Mouse (Mus musculus) limb, embryonic 13.5 days (tissue): ENCODE results near the gene Olfr1107. TPM values are rescaled to one million over a fixed set of nuclear protein-coding genes. Genes with fewer than 3 reads are reported as not detected.

Source experiments
- ATAC-seq: fragments of 200-750 bp; cut with Nextera tagmentation; 2 replicates; pipeline ENCODE4 v1.8.0; 2017; ENCODE audit warnings: low read depth, moderate number of reproducible peaks, moderate TSS enrichment; ENCODE audit not compliant: low FRiP score
- H3K27ac ChIP-seq: fragments of 300-500 bp; sonication (generic); 2 replicates; pipeline ENCODE4 v1.5.1; 2015; ENCODE audit warnings: inconsistent platforms, mild to moderate bottlenecking, moderate library complexity
- H3K27me3 ChIP-seq: fragments of 300-500 bp; sonication (generic); 2 replicates; pipeline ENCODE4 v1.6.1; 2015; ENCODE audit warnings: mild to moderate bottlenecking, inconsistent platforms
- H3K36me3 ChIP-seq: fragments of 300-500 bp; sonication (generic); 2 replicates; pipeline ENCODE4 v1.6.1; 2015; ENCODE audit warnings: inconsistent platforms, mild to moderate bottlenecking, moderate library complexity
- H3K4me1 ChIP-seq: fragments of 300-500 bp; sonication (generic); 2 replicates; pipeline ENCODE4 v1.6.1; 2015; ENCODE audit warnings: inconsistent platforms
- H3K4me2 ChIP-seq: fragments of 300-500 bp; sonication (generic); replicated peaks from 2 replicates; pipeline ENCODE4 v1.6.1; 2015; ENCODE audit warnings: inconsistent platforms, mild to moderate bottlenecking, moderate library complexity
- H3K4me3 ChIP-seq: fragments of 300-500 bp; sonication (generic); 2 replicates; pipeline ENCODE4 v1.5.1; 2015; ENCODE audit warnings: moderate library complexity, mild to moderate bottlenecking, inconsistent platforms
- H3K9ac ChIP-seq: fragments of 300-500 bp; sonication (generic); 2 replicates; pipeline ENCODE4 v1.6.1; 2015; ENCODE audit warnings: mild to moderate bottlenecking, inconsistent platforms
- H3K9me3 ChIP-seq: fragments of 300-500 bp; sonication (generic); 2 replicates; pipeline ENCODE4 v1.6.1; 2016; ENCODE audit warnings: inconsistent platforms
- WGBS: fragments of 180-500 bp; shearing (Covaris S2); methylation state at CpG from one replicate; pipeline ENCODE4 v1.1.7; 2015; 5-methylcytosine and 5-hydroxymethylcytosine counted together
- polyA plus RNA-seq: library from polyadenylated mRNA; unstranded; fragments of >200 nt; fragmentation: Nextera tagmentation; extraction: Ambion mirVana; gene quantifications from 2 replicates; pipeline ENCODE4 v1.2.1, GENCODE M21; 2015

The Olfr1107 gene
- polyA plus RNA-seq: not detected in 2 replicates

DNA sequence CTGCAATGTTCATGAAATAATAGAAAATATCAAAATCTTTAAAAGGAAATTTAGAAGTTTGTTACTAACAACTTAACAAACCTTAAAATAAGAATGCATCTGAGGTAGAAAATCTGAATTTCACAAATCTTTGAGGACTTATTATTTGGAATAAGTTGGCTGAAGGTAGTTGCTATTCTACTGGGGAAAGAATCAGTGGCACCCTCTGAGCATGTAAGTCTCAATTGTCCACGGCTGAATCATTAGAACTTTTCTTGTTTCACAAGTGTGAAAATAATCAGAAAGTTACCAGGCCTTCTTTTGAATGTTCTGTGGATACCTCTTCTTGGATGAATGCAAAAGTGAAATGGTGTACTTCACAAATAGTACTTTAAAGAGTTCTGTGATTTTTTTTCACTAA, at the start of gene Olfr1107:
Gene Olfr1107 (minus strand): TSS at position 101 of the 400 bp plus-strand sequence.
- 83% methylated on average over 1 of the region's 1 CpGs for WGBS
- no peaks in the 10 kb centered on the region for H3K36me3 ChIP-seq
- H3K4me3 ChIP-seq: no peak within 1 kb of the TSS
- H3K9me3 ChIP-seq: no peaks in the 10 kb centered on the region
- H3K4me2 ChIP-seq: no peak within 1 kb of the TSS
- ATAC-seq: no peak
- no peaks in the 10 kb centered on the region for H3K4me1 ChIP-seq
- no peak within 1 kb of the TSS for H3K27ac ChIP-seq
- H3K9ac ChIP-seq: no peak within 1 kb of the TSS
- H3K27me3 ChIP-seq: no peaks in the 10 kb centered on the region

- H3K9ac ChIP-seq: no peak within 1 kb of the TSS
Observed at GRCm38 (mm10) chr2:87114467-87114866, 38.9 kb upstream of the Olfr1107 start, which contains the start of gene Olfr259. Gene Olfr259 (minus strand): TSS chr2:87114567.

DNA sequence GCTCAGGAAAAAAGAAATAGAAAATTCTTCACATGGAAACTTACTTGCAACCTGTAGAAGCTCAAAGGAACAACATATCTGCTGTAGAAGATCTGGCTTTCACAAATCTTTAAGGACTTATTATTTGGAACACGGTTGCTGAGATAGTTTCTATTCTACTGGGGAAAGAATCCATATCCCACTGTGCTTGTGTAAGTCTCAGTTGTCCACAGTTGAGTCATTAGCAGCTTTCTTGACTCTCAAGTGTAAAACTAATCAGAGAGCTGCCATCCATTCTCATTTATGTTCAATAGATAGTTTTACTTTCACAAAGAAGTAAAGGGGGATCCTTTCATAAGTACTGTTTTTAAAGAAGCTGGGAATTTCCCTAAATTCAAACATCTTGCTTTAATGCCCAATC, 20.3 kb upstream of the Olfr1107 start, which contains the start of gene Olfr1109:
Gene Olfr1109 (minus strand): TSS at position 101 of the 400 bp plus-strand sequence.
- no peak within 1 kb of the TSS for H3K4me3 ChIP-seq
- no peak for ATAC-seq
- WGBS: 67% methylated on average over 1 of the region's 1 CpGs

More at GRCm38 (mm10) chr2:87114467-87114866, 38.9 kb upstream of the Olfr1107 start, which contains the start of gene Olfr259:
- H3K4me2 ChIP-seq: no peak within 1 kb of the TSS
- no peak for ATAC-seq
- H3K27ac ChIP-seq: no peak within 1 kb of the TSS
- no peaks in the 10 kb centered on the region for H3K27me3 ChIP-seq
- no peak within 1 kb of the TSS for H3K4me3 ChIP-seq
- no peaks in the 10 kb centered on the region for H3K4me1 ChIP-seq
- H3K9me3 ChIP-seq: no peaks in the 10 kb centered on the region
- H3K36me3 ChIP-seq: no peaks in the 10 kb centered on the region

GRCm38 (mm10) chr2:87052173-87052572, 23.4 kb downstream of the Olfr1107 start, which contains the start of gene Olfr1106:
Gene Olfr1106 (minus strand): TSS chr2:87052273.
- H3K4me1 ChIP-seq: no peaks in the 10 kb centered on the region
- no peak within 1 kb of the TSS for H3K4me2 ChIP-seq
- 73% methylated on average over 1 of the region's 1 CpGs for WGBS
- H3K9ac ChIP-seq: no peak within 1 kb of the TSS
- no peak within 1 kb of the TSS for H3K4me3 ChIP-seq
- no peaks in the 10 kb centered on the region for H3K9me3 ChIP-seq
- H3K27ac ChIP-seq: no peak within 1 kb of the TSS
- no peak for ATAC-seq
- H3K27me3 ChIP-seq: no peaks in the 10 kb centered on the region
- no peaks in the 10 kb centered on the region for H3K36me3 ChIP-seq

More for the DNA sequence above, 20.3 kb upstream of the Olfr1107 start, which contains the start of gene Olfr1109:
- H3K27me3 ChIP-seq: no peaks in the 10 kb centered on the region
- H3K4me1 ChIP-seq: no peaks in the 10 kb centered on the region
- no peak within 1 kb of the TSS for H3K4me2 ChIP-seq
- no peak within 1 kb of the TSS for H3K9ac ChIP-seq
- no peaks in the 10 kb centered on the region for H3K36me3 ChIP-seq
- H3K27ac ChIP-seq: no peak within 1 kb of the TSS
- no peaks in the 10 kb centered on the region for H3K9me3 ChIP-seq

- Histone ChIP-seq H3K36me3 (no peaks in the 10 kb centered on the region), H3K27ac (no peak within 1 kb of the TSS), H3K27me3 (no peaks in the 10 kb centered on the region), H3K4me1 (no peaks in the 10 kb centered on the region), H3K9me3 (no peaks in the 10 kb centered on the region), H3K4me3 (no peak within 1 kb of the TSS), H3K4me2 (no peak within 1 kb of the TSS), H3K9ac (no peak within 1 kb of the TSS)
- no peak for ATAC-seq
Observed at GRCm38 (mm10) chr2:87036431-87036830, 39.2 kb downstream of the Olfr1107 start, which contains the start of gene Olfr1105. Gene Olfr1105 (minus strand): TSS chr2:87036531.

- Histone ChIP-seq H3K4me1 (no peaks in the 10 kb centered on the region), H3K4me2 (no peak within 1 kb of the TSS), H3K9me3 (no peaks in the 10 kb centered on the region), H3K27me3 (no peaks in the 10 kb centered on the region), H3K36me3 (no peaks in the 10 kb centered on the region), H3K9ac (no peak within 1 kb of the TSS), H3K27ac (no peak within 1 kb of the TSS), H3K4me3 (no peak within 1 kb of the TSS)
- 73% methylated on average over 1 of the region's 1 CpGs for WGBS
- ATAC-seq: no peak
Observed at GRCm38 (mm10) chr2:87026980-87027379, 48.6 kb downstream of the Olfr1107 start, which contains the start of gene Olfr1104. Gene Olfr1104 (minus strand): TSS chr2:87027080.

Other genes starting within 250 kb of the Olfr1107 start
- not detected in 2 replicates for gene Olfr1095, start 224.1 kb downstream of the Olfr1107 start, polyA plus RNA-seq
- not detected in 2 replicates for gene Gm13723, start 201.0 kb downstream of the Olfr1107 start, polyA plus RNA-seq
- not detected in 2 replicates for gene Olfr1097, start 183.6 kb downstream of the Olfr1107 start, polyA plus RNA-seq
- gene Olfr1098, start 151.3 kb downstream of the Olfr1107 start, polyA plus RNA-seq: not detected in 2 replicates
- not detected in 2 replicates for gene Olfr1099, start 115.1 kb downstream of the Olfr1107 start, polyA plus RNA-seq
- gene Olfr1100, start 95.9 kb downstream of the Olfr1107 start, polyA plus RNA-seq: not detected in 2 replicates
- gene Olfr1101, start 84.6 kb downstream of the Olfr1107 start, polyA plus RNA-seq: not detected in 2 replicates
- not detected in 2 replicates for gene Olfr1102, start 77.4 kb downstream of the Olfr1107 start, polyA plus RNA-seq
- gene Olfr1104, start 48.7 kb downstream of the Olfr1107 start, polyA plus RNA-seq: not detected in 2 replicates
- not detected in 2 replicates for gene Olfr1105, start 39.3 kb downstream of the Olfr1107 start, polyA plus RNA-seq
- gene Olfr1106, start 23.5 kb downstream of the Olfr1107 start, polyA plus RNA-seq: not detected in 2 replicates
- gene Olfr1109, start 20.2 kb upstream of the Olfr1107 start, polyA plus RNA-seq: not detected in 2 replicates
- not detected in 2 replicates for gene Olfr259, start 38.8 kb upstream of the Olfr1107 start, polyA plus RNA-seq
- not detected in 2 replicates for gene Olfr1110, start 64.5 kb upstream of the Olfr1107 start, polyA plus RNA-seq
- gene Olfr1111, start 76.8 kb upstream of the Olfr1107 start, polyA plus RNA-seq: not detected in 2 replicates
- not detected in 2 replicates for gene Olfr1112, start 112.0 kb upstream of the Olfr1107 start, polyA plus RNA-seq
- not detected in 2 replicates for gene Olfr1113, start 133.2 kb upstream of the Olfr1107 start, polyA plus RNA-seq
- not detected in 2 replicates for gene Olfr1115, start 172.2 kb upstream of the Olfr1107 start, polyA plus RNA-seq
- not detected in 2 replicates for gene Olfr1116, start 191.7 kb upstream of the Olfr1107 start, polyA plus RNA-seq
- not detected in 2 replicates for gene Olfr1118, start 231.8 kb upstream of the Olfr1107 start, polyA plus RNA-seq